Mouse (Mus musculus) kidney, adult 2 months (tissue): ENCODE results near the gene Gpr39. TPM values are rescaled to one million over a fixed set of nuclear protein-coding genes. Genes with fewer than 3 reads are reported as not detected.

Experiments
- DNase-seq: peaks from one replicate; pipeline ENCODE4 v3.0.0; 2021
- H3K27ac ChIP-seq: fragments of 200-500 bp; 2 replicates; pipeline ENCODE4 v1.5.1; 2012; ENCODE audit warnings: low read depth, low read length, control low read depth, inconsistent platforms; ENCODE audit not compliant: insufficient read depth
- H3K27me3 ChIP-seq: fragments of 200-500 bp; replicated peaks from 2 replicates; pipeline ENCODE4 v1.6.1; 2012; ENCODE audit warnings: mild to moderate bottlenecking, moderate library complexity, low read length, inconsistent platforms; ENCODE audit not compliant: control insufficient read depth, insufficient read depth
- H3K36me3 ChIP-seq: fragments of 200-500 bp; 2 replicates; pipeline ENCODE4 v1.6.1; 2012; ENCODE audit warnings: mild to moderate bottlenecking, moderate library complexity, low read length, inconsistent platforms; ENCODE audit not compliant: control insufficient read depth, insufficient read depth
- H3K4me1 ChIP-seq: fragments of 200-500 bp; 2 replicates; pipeline ENCODE4 v1.6.1; 2011; ENCODE audit warnings: low read length; ENCODE audit not compliant: control insufficient read depth, insufficient read depth
- H3K4me3 ChIP-seq: fragments of 200-500 bp; 2 replicates; pipeline ENCODE4 v1.5.1; 2011; ENCODE audit warnings: mild to moderate bottlenecking, low read depth, low read length, control low read depth; ENCODE audit not compliant: insufficient read depth
- CTCF ChIP-seq: fragments of 200-500 bp; conservative IDR thresholded peaks from 2 replicates; pipeline ENCODE4 v1.5.1; 2011; ENCODE audit warnings: low read depth, mild to moderate bottlenecking, control low read depth, low read length, moderate library complexity, mixed read lengths; ENCODE audit not compliant: insufficient read depth, insufficient read length
- POLR2A ChIP-seq: fragments of 200-500 bp; IDR thresholded peaks from one replicate; pipeline ENCODE4 v1.6.1; 2011; ENCODE audit warnings: low read depth, low read length, control low read depth
- WGBS: fragments of 180-500 bp; shearing (Covaris S2); methylation state at CpG from one replicate; pipeline ENCODE4 v1.1.7; 2018; 5-methylcytosine and 5-hydroxymethylcytosine counted together
- polyA plus RNA-seq: library from polyadenylated mRNA; depleted of rRNA; stranded (reverse); fragments of >200 nt; gene quantifications from 2 replicates; pipeline ENCODE4 v1.2.3, GENCODE M21; 2012

Gpr39 gene
- polyA plus RNA-seq, 1 experiment, result 3.2 TPM

DNA sequence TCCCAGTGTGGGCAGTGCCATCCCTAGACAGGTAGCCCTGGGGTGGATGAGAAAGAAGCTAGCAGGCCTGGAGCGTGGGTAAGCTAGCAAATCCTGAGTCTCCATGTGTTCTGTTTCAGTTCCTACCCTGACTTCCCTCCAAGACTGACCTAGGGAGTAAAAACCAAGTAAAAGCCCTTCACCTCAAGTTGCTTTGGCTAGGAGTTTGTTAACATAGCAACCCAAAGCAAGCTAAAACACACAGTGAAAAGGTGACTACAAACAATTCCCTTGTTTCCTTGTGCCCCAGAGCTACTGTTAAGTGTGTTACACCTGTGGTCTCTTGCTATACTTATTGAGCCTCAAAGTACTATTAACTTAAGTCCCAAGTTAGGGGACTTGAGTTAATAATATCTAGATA lies 1.6 kb upstream of the Gpr39 start:
- Histone ChIP-seq H3K27ac (no peak overlapping the region), H3K4me3 (no peak overlapping the region), H3K27me3 (no peaks in the 10 kb centered on the region), H3K4me1 (0 out of 2 replicates have a peak, but pooled peaks cover 4% of the 10 kb centered on the region), H3K36me3 (no peaks in the 10 kb centered on the region)
- TF ChIP-seq POLR2A (no peak), CTCF (no peak)
- 90% methylated on average over 1 of the region's 1 CpGs for WGBS
- no peak for DNase-seq

GRCm38 (mm10) chr1:125677286-125677685 lies 491 bp downstream of the Gpr39 start:
- Histone ChIP-seq H3K4me3 (peak overlapping the region; percentile 34), H3K4me1 (0 out of 2 replicates have a peak, but pooled peaks cover 4% of the 10 kb centered on the region), H3K27me3 (no peaks in the 10 kb centered on the region), H3K27ac (peak overlapping the region; percentile 37; the same call in 1 of the 2 replicates), H3K36me3 (no peaks in the 10 kb centered on the region)
- peak; percentile 11 for DNase-seq
- no peak for TF ChIP-seq POLR2A
- peak; percentile 54 for TF ChIP-seq CTCF
- WGBS, result 79% methylated on average over 5 of the region's 5 CpGs

DNA sequence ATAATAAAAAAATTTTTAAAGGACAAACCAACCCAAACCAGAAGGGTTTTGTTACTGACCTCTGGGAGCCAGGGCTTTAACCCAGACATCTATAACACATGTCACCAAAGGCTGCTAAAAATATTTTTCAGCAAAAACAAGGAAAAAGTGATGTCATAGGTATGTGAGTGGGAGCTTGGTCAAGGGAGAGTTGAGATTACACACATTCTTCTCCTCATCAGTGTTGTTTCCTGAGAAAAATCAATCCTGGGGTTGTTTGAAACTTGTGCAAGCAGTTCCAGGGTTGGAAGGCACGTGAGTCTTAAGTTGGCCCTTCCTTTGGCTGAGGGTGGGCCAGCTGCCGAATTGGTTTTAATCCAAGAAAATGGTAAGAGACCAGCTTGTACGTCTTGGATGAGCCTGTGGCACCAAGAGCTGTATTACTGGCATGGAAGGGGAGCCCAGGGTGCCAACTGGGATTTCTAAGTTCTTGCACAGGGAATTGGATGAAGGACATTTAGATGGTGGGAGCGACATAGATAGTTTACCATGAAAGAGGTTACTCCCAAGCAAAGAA lies 2.8 kb downstream of the Gpr39 start:
- Histone ChIP-seq H3K36me3 (no peaks in the 10 kb centered on the region), H3K4me3 (no peak overlapping the region), H3K27ac (no peak overlapping the region), H3K4me1 (0 out of 2 replicates have a peak, but pooled peaks cover 4% of the 10 kb centered on the region), H3K27me3 (no peaks in the 10 kb centered on the region)
- DNase-seq, result no peak
- WGBS, result 86% methylated on average over 4 of the region's 4 CpGs
- TF ChIP-seq CTCF, result no peak
- TF ChIP-seq POLR2A, result no peak

DNA sequence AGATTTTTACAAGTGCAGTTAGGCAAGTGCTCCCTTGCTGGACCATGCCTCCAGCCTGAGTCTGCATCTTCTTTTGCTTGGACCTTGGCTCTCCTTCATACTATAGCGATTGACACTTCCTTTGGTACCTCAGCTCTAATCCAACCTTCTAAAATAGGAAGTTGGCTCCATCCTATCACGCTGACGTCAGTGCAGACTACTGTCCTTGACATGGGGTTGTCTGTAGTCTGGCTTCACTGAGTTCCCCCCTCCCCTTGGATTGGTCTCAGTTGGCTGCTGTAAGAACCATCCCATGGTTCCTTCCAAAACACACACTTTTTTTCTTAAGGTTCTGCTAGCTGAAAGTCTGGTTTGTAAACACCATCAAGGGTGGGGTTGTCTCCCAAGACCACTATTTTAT lies 7.6 kb downstream of the Gpr39 start:
- Histone ChIP-seq H3K4me1 (no peaks in the 10 kb centered on the region), H3K27ac (no peak overlapping the region), H3K27me3 (no peaks in the 10 kb centered on the region), H3K36me3 (no peaks in the 10 kb centered on the region), H3K4me3 (no peak overlapping the region)
- TF ChIP-seq CTCF, result no peak
- TF ChIP-seq POLR2A, result no peak
- 80% methylated on average over 3 of the region's 3 CpGs for WGBS
- no peak for DNase-seq

GRCm38 (mm10) chr1:125685304-125685703 lies 8.5 kb downstream of the Gpr39 start:
- DNase-seq, result no peak

GRCm38 (mm10) chr1:125687701-125688420 lies 11.1 kb downstream of the Gpr39 start:
- Histone ChIP-seq H3K4me1 (no peaks in the 10 kb centered on the region), H3K27me3 (no peaks in the 10 kb centered on the region), H3K4me3 (no peak overlapping the region), H3K27ac (peak overlapping the region; percentile 26; the same call in 1 of the 2 replicates), H3K36me3 (no peaks in the 10 kb centered on the region)
- no peak for TF ChIP-seq CTCF
- no peak for TF ChIP-seq POLR2A
- 45% methylated on average over 13 of the region's 13 CpGs for WGBS
- peak; percentile 62 for DNase-seq

More at GRCm38 (mm10) chr1:125685304-125685703, 8.5 kb downstream of the Gpr39 start:
- Histone ChIP-seq H3K27me3 (no peaks in the 10 kb centered on the region), H3K36me3 (no peaks in the 10 kb centered on the region), H3K4me1 (no peaks in the 10 kb centered on the region), H3K27ac (no peak overlapping the region), H3K4me3 (no peak overlapping the region)
- WGBS, result 30% methylated on average over 1 of the region's 1 CpGs
- TF ChIP-seq CTCF, result no peak
- TF ChIP-seq POLR2A, result no peak

- Histone ChIP-seq H3K36me3 (no peaks in the 10 kb centered on the region), H3K27me3 (no peaks in the 10 kb centered on the region), H3K4me1 (no peaks in the 10 kb centered on the region), H3K4me3 (no peak overlapping the region), H3K27ac (no peak overlapping the region)
- TF ChIP-seq POLR2A (no peak), CTCF (no peak)
- DNase-seq, result peak; percentile 38
Measured at GRCm38 (mm10) chr1:125693541-125693940, 16.7 kb downstream of the Gpr39 start.
